In genomic region chr12:36313916-36314315, GRCm38 (mm10) we compare ENCODE assay signal across 8 mouse cellular contexts. TPM values are rescaled to one million over a fixed set of nuclear protein-coding genes. Genes with fewer than 3 reads are reported as not detected.
DNase-seq lines count a peak whose midpoint lies in the region; ATAC-seq and TF ChIP-seq lines count a peak whose summit lies in the region.

Gene Sostdc1 (plus strand): TSS chr12:36314139.

- H3K9ac ChIP-seq in lung, postnatal 0 days (replicated peaks; ENCODE audit: low read depth): no peak within 1 kb of the TSS
- peak within 1 kb of the TSS; percentile 29; the same call in 1 of the 2 replicates for H3K9ac ChIP-seq in stomach, embryonic 16.5 days (ENCODE audit: low read length)

- DNase-seq in lung, postnatal 0 days (ENCODE audit: low spot score): peak; percentile 6
- DNase-seq in lung, postnatal 4 days: no peak
- DNase-seq in hindbrain, embryonic 10.5 days (ENCODE audit: low spot score): peak; percentile 18
- DNase-seq in kidney, postnatal 4 days: peak; percentile 56 to 69
- no peak for DNase-seq in frontal cortex, postnatal 25 days (ENCODE audit: low spot score in 2 of 2)
- DNase-seq in layer of hippocampus, postnatal 36 days: no peak
- no peak for DNase-seq in thymus, postnatal 36 days

- H3K27me3 ChIP-seq in lung, postnatal 0 days (replicated peaks; ENCODE audit: insufficient read depth, low read length): no peaks in the 10 kb centered on the region
- H3K27me3 ChIP-seq in hindbrain, embryonic 10.5 days (ENCODE audit: insufficient read depth, poor library complexity, severe bottlenecking): peaks cover 7% of the 10 kb centered on the region; the same call in 1 of the 2 replicates
- H3K27me3 ChIP-seq in stomach, embryonic 16.5 days (ENCODE audit: control insufficient read depth, insufficient read depth, low read length): no peaks in the 10 kb centered on the region

- no peaks in the 10 kb centered on the region for H3K36me3 ChIP-seq in lung, postnatal 0 days (ENCODE audit: insufficient read depth, low read length)
- no peaks in the 10 kb centered on the region for H3K36me3 ChIP-seq in hindbrain, embryonic 10.5 days
- no peaks in the 10 kb centered on the region for H3K36me3 ChIP-seq in stomach, embryonic 16.5 days (ENCODE audit: control insufficient read depth, insufficient read depth, low read length)

- WGBS in lung, postnatal 0 days: 10% methylated on average over 7 of the region's 7 CpGs
- WGBS in hindbrain, embryonic 10.5 days: 12% methylated on average over 7 of the region's 7 CpGs
- 10% methylated on average over 7 of the region's 7 CpGs for WGBS in stomach, embryonic 16.5 days

- H3K4me2 ChIP-seq in lung, postnatal 0 days (replicated peaks; ENCODE audit: low read depth, low read length): no peak within 1 kb of the TSS
- H3K4me2 ChIP-seq in stomach, embryonic 16.5 days (ENCODE audit: low read depth, low read length): peak within 1 kb of the TSS; percentile 30

- ATAC-seq in lung, postnatal 0 days: no peak
- peak; percentile 44 for ATAC-seq in stomach, embryonic 16.5 days (ENCODE audit: insufficient read depth, low FRiP score)

- no peaks in the 10 kb centered on the region for H3K4me1 ChIP-seq in lung, postnatal 0 days (ENCODE audit: insufficient read depth, low read depth, low read length)
- peaks cover 23% of the 10 kb centered on the region for H3K4me1 ChIP-seq in hindbrain, embryonic 10.5 days (replicated peaks)
- peaks cover 7% of the 10 kb centered on the region; the same call in 1 of the 2 replicates for H3K4me1 ChIP-seq in stomach, embryonic 16.5 days (ENCODE audit: control insufficient read depth, insufficient read depth, low read length)

- H3K27ac ChIP-seq in lung, postnatal 0 days (ENCODE audit: low read length): no peak within 1 kb of the TSS
- H3K27ac ChIP-seq in hindbrain, embryonic 10.5 days: 0 out of 2 replicates have a peak within 1 kb of the TSS, but pooled peaks have one; percentile 16
- H3K27ac ChIP-seq in stomach, embryonic 16.5 days (ENCODE audit: low read length): peak within 1 kb of the TSS; percentile 47

- no peaks in the 10 kb centered on the region for H3K9me3 ChIP-seq in lung, postnatal 0 days (ENCODE audit: low read length)
- no peaks in the 10 kb centered on the region for H3K9me3 ChIP-seq in hindbrain, embryonic 10.5 days
- no peaks in the 10 kb centered on the region for H3K9me3 ChIP-seq in stomach, embryonic 16.5 days (replicated peaks; ENCODE audit: control insufficient read depth, low read length)

- TF ChIP-seq EP300 in lung, postnatal 0 days (IDR thresholded peaks at IDR 0.05): no peak

- TF ChIP-seq CTCF in lung, postnatal 0 days (IDR thresholded peaks at IDR 0.05): no peak

- no peak within 1 kb of the TSS for H3K4me3 ChIP-seq in lung, postnatal 0 days (ENCODE audit: low read depth, low read length)
- H3K4me3 ChIP-seq in hindbrain, embryonic 10.5 days: peak within 1 kb of the TSS; percentile 34
- H3K4me3 ChIP-seq in stomach, embryonic 16.5 days (replicated peaks; ENCODE audit: low read length): peak within 1 kb of the TSS; percentile 34

RNA-seq across cellular contexts. Expression of gene Sostdc1, which starts in this region (rescaled TPM):
- polyA plus RNA-seq in lung, postnatal 0 days (2015; fragmentation: Nextera tagmentation; extraction: Ambion mirVana): 0.23 and 0.83 TPM in 2 replicates
- 19.2 and 19.8 TPM in 2 replicates for polyA plus RNA-seq in hindbrain, embryonic 10.5 days (2016; fragmentation: Nextera tagmentation; extraction: Ambion mirVana)
- polyA plus RNA-seq in stomach, embryonic 16.5 days (2015; fragmentation: Nextera tagmentation; extraction: Ambion mirVana): 11.0 and 11.1 TPM in 2 replicates
- 1 to 10 TPM; 2.6 to 5.1 TPM for total RNA-seq in layer of hippocampus, postnatal 36 days (2021)

Comparison
In these comparisons a context has a peak if more than half of its experiments do, and no peak if none do; other contexts are left out.
1. Peak in DNase-seq in lung, postnatal 0 days; RNA of the gene not detected or under 1 TPM.
2. DNase-seq: peak in hindbrain, embryonic 10.5 days (single experiment) and kidney, postnatal 4 days (2 of 2); none in lung, postnatal 4 days (0 of 2), frontal cortex, postnatal 25 days (0 of 2), layer of hippocampus, postnatal 36 days (0 of 2) and thymus, postnatal 36 days (0 of 2).